Mouse (Mus musculus) limb, embryonic 11.5 days (tissue): ENCODE data around the gene Tnip1. TPM values are rescaled to one million over a fixed set of nuclear protein-coding genes. Genes with fewer than 3 reads are reported as not detected.

Experiments used
- ATAC-seq: fragments of 200-750 bp; cut with Nextera tagmentation; 2 replicates; pipeline ENCODE4 v1.8.0; 2017; ENCODE audit warnings: low read depth; ENCODE audit not compliant: insufficient number of reproducible peaks, low FRiP score, low TSS enrichment
- DNase-seq: peaks from one replicate; pipeline ENCODE4 v3.0.0-alpha.2; 2015; ENCODE audit warnings: low spot score
- H3K27ac ChIP-seq: fragments of 300-500 bp; sonication (generic); replicated peaks from 2 replicates; pipeline ENCODE4 v1.5.1; 2014; ENCODE audit warnings: low read depth, mild to moderate bottlenecking, low read length
- H3K27me3 ChIP-seq: fragments of 300-500 bp; sonication (generic); 2 replicates; pipeline ENCODE4 v1.6.1; 2014; ENCODE audit warnings: mild to moderate bottlenecking, low read length, mixed read lengths; ENCODE audit not compliant: control insufficient read depth, insufficient read depth
- H3K36me3 ChIP-seq: fragments of 300-500 bp; sonication (generic); 2 replicates; pipeline ENCODE4 v1.6.1; 2014; ENCODE audit warnings: mild to moderate bottlenecking, low read length, moderate library complexity, mixed read lengths; ENCODE audit not compliant: control insufficient read depth, insufficient read depth
- H3K4me1 ChIP-seq: fragments of 300-500 bp; sonication (generic); 2 replicates; pipeline ENCODE4 v1.6.1; 2014; ENCODE audit warnings: low read length, mixed read lengths; ENCODE audit not compliant: control insufficient read depth, insufficient read depth
- H3K4me2 ChIP-seq: fragments of 300-500 bp; sonication (generic); 2 replicates; pipeline ENCODE4 v1.6.1; 2014; ENCODE audit warnings: low read depth, mild to moderate bottlenecking, moderate library complexity; ENCODE audit not compliant: severe bottlenecking
- H3K4me3 ChIP-seq: fragments of 300-500 bp; sonication (generic); 2 replicates; pipeline ENCODE4 v1.5.1; 2014; ENCODE audit warnings: low read depth, low read length
- H3K9ac ChIP-seq: fragments of 300-500 bp; sonication (generic); 2 replicates; pipeline ENCODE4 v1.6.1; 2014; ENCODE audit warnings: mild to moderate bottlenecking, low read length
- H3K9me3 ChIP-seq: fragments of 300-500 bp; sonication (generic); 2 replicates; pipeline ENCODE4 v1.6.1; 2016; ENCODE audit warnings: low read length; ENCODE audit not compliant: control insufficient read depth
- WGBS: fragments of 180-500 bp; shearing (Covaris S2); extraction: QIAGEN DNeasy Blood & Tissue Kit; methylation state at CpG from one replicate; pipeline ENCODE4 v1.1.7; 2014; 5-methylcytosine and 5-hydroxymethylcytosine counted together
- polyA plus RNA-seq: library from polyadenylated mRNA; unstranded; fragments of >200 nt; fragmentation: Nextera tagmentation; extraction: Ambion mirVana; gene quantifications from 2 replicates; pipeline ENCODE4 v1.2.1, GENCODE M21; 2014

Gene Tnip1
- polyA plus RNA-seq, 1 experiment from 2014 or later: 13.4 TPM

GRCm38 (mm10) chr11:54907259-54907658 is 55.5 kb downstream of the Tnip1 start:
- no peaks in the 10 kb centered on the region; the same call in 1 of the 2 replicates for H3K36me3 ChIP-seq
- H3K4me2 ChIP-seq: no peak overlapping the region
- H3K27ac ChIP-seq: no peak overlapping the region
- DNase-seq (no peak), ATAC-seq (no peak)
- peaks cover 1% of the 10 kb centered on the region; the same call in 1 of the 2 replicates for H3K27me3 ChIP-seq
- H3K4me3 ChIP-seq: no peak overlapping the region
- 82% methylated on average over 5 of the region's 5 CpGs for WGBS
- H3K9me3 ChIP-seq: no peaks in the 10 kb centered on the region
- no peaks in the 10 kb centered on the region for H3K4me1 ChIP-seq
- H3K9ac ChIP-seq: no peak overlapping the region

- H3K4me1 ChIP-seq: no peaks in the 10 kb centered on the region
- H3K27ac ChIP-seq: no peak overlapping the region
- 81% methylated on average over 4 of the region's 4 CpGs for WGBS
- H3K9ac ChIP-seq: no peak overlapping the region
- no peaks in the 10 kb centered on the region for H3K9me3 ChIP-seq
- H3K36me3 ChIP-seq: no peaks in the 10 kb centered on the region; the same call in 1 of the 2 replicates
- ATAC-seq (no peak), DNase-seq (no peak)
- H3K4me2 ChIP-seq: no peak overlapping the region
- H3K4me3 ChIP-seq: no peak overlapping the region
- H3K27me3 ChIP-seq: peaks cover 2% of the 10 kb centered on the region; the same call in 1 of the 2 replicates
Observed at GRCm38 (mm10) chr11:54906466-54906865, 56.3 kb downstream of the Tnip1 start.

GRCm38 (mm10) chr11:54905931-54906330 is 56.8 kb downstream of the Tnip1 start:
- H3K9ac ChIP-seq: no peak overlapping the region
- no peaks in the 10 kb centered on the region; the same call in 1 of the 2 replicates for H3K36me3 ChIP-seq
- 76% methylated on average over 4 of the region's 4 CpGs for WGBS
- ATAC-seq (no peak), DNase-seq (no peak)
- no peak overlapping the region for H3K4me2 ChIP-seq
- H3K27me3 ChIP-seq: peaks cover 2% of the 10 kb centered on the region; the same call in 1 of the 2 replicates
- no peaks in the 10 kb centered on the region for H3K9me3 ChIP-seq
- H3K4me3 ChIP-seq: no peak overlapping the region
- H3K27ac ChIP-seq: no peak overlapping the region
- H3K4me1 ChIP-seq: no peaks in the 10 kb centered on the region

- ATAC-seq: no peak
- 97% methylated on average over 3 of the region's 3 CpGs for WGBS
Observed at GRCm38 (mm10) chr11:54905086-54905485, 57.6 kb downstream of the Tnip1 start.

GRCm38 (mm10) chr11:54903940-54904706 is 58.6 kb downstream of the Tnip1 start:
- H3K36me3 ChIP-seq: no peaks in the 10 kb centered on the region
- ATAC-seq (no peak), DNase-seq (no peak)
- 42% methylated on average over 4 of the region's 4 CpGs for WGBS
- H3K9me3 ChIP-seq: no peaks in the 10 kb centered on the region
- H3K4me1 ChIP-seq: no peaks in the 10 kb centered on the region
- H3K4me2 ChIP-seq: no peak overlapping the region
- no peak overlapping the region for H3K4me3 ChIP-seq
- H3K27ac ChIP-seq: no peak overlapping the region
- no peak overlapping the region for H3K9ac ChIP-seq
- H3K27me3 ChIP-seq: peaks cover 2% of the 10 kb centered on the region; the same call in 1 of the 2 replicates

More at GRCm38 (mm10) chr11:54905086-54905485, 57.6 kb downstream of the Tnip1 start:
- DNase-seq: no peak
- H3K4me2 ChIP-seq: no peak overlapping the region
- no peak overlapping the region for H3K27ac ChIP-seq
- H3K27me3 ChIP-seq: peaks cover 2% of the 10 kb centered on the region; the same call in 1 of the 2 replicates
- no peak overlapping the region for H3K9ac ChIP-seq
- no peak overlapping the region for H3K4me3 ChIP-seq
- H3K36me3 ChIP-seq: no peaks in the 10 kb centered on the region
- H3K9me3 ChIP-seq: no peaks in the 10 kb centered on the region
- no peaks in the 10 kb centered on the region for H3K4me1 ChIP-seq

GRCm38 (mm10) chr11:54903339-54903738 is 59.4 kb downstream of the Tnip1 start:
- Histone ChIP-seq H3K4me1 (no peaks in the 10 kb centered on the region), H3K9me3 (no peaks in the 10 kb centered on the region), H3K36me3 (no peaks in the 10 kb centered on the region), H3K4me2 (peak overlapping the region; percentile 69), H3K9ac (no peak overlapping the region), H3K4me3 (peak overlapping the region; percentile 40), H3K27ac (no peak overlapping the region), H3K27me3 (peaks cover 2% of the 10 kb centered on the region; the same call in 1 of the 2 replicates)
- DNase-seq (no peak), ATAC-seq (no peak)
- 73% methylated on average over 5 of the region's 5 CpGs for WGBS

- Histone ChIP-seq H3K4me2 (peak within 1 kb of the TSS; percentile 69), H3K27me3 (peaks cover 2% of the 10 kb centered on the region; the same call in 1 of the 2 replicates), H3K4me1 (no peaks in the 10 kb centered on the region), H3K27ac (no peak within 1 kb of the TSS), H3K9me3 (no peaks in the 10 kb centered on the region), H3K4me3 (peak within 1 kb of the TSS; percentile 40), H3K9ac (peak within 1 kb of the TSS; percentile 53), H3K36me3 (no peaks in the 10 kb centered on the region)
- 16% methylated on average over 45 of the region's 45 CpGs for WGBS
- ATAC-seq: peak; percentile 85
- peak; percentile 76 for DNase-seq
Observed at GRCm38 (mm10) chr11:54902333-54903323, 60.1 kb downstream of the Tnip1 start, which contains the start of gene Gpx3. Gpx3 (plus strand) TSS chr11:54902453.

- H3K4me2 ChIP-seq: no peak overlapping the region
- H3K27ac ChIP-seq: no peak overlapping the region
- peaks cover 2% of the 10 kb centered on the region; the same call in 1 of the 2 replicates for H3K27me3 ChIP-seq
- H3K4me3 ChIP-seq: no peak overlapping the region
- no peaks in the 10 kb centered on the region for H3K9me3 ChIP-seq
- DNase-seq (no peak), ATAC-seq (no peak)
- no peak overlapping the region for H3K9ac ChIP-seq
- H3K4me1 ChIP-seq: no peaks in the 10 kb centered on the region
- WGBS: 82% methylated on average over 4 of the region's 4 CpGs
- no peaks in the 10 kb centered on the region for H3K36me3 ChIP-seq
Observed at GRCm38 (mm10) chr11:54899657-54900056, 63.1 kb downstream of the Tnip1 start.
